Mouse (Mus musculus) hindbrain, embryonic 14.5 days (tissue): ENCODE results near the gene Sept1. TPM values are rescaled to one million over a fixed set of nuclear protein-coding genes. Genes with fewer than 3 reads are reported as not detected.

Experiments used
- ATAC-seq: fragments of 200-750 bp; cut with Nextera tagmentation; 2 replicates; pipeline ENCODE4 v1.8.0; 2017; ENCODE audit warnings: moderate number of reproducible peaks, mild to moderate bottlenecking, moderate TSS enrichment, moderate library complexity; ENCODE audit not compliant: low FRiP score
- DNase-seq: peaks from one replicate; pipeline ENCODE4 v3.0.0-alpha.2; 2015; ENCODE audit warnings: low spot score
- H3K27ac ChIP-seq: fragments of 300-500 bp; sonication (generic); 2 replicates; pipeline ENCODE4 v1.5.1; 2014; ENCODE audit warnings: mild to moderate bottlenecking, moderate library complexity
- H3K27me3 ChIP-seq: fragments of 300-500 bp; sonication (generic); 2 replicates; pipeline ENCODE4 v1.6.1; 2014; ENCODE audit warnings: mild to moderate bottlenecking, low read length, mixed read lengths; ENCODE audit not compliant: control insufficient read depth, insufficient read depth
- H3K36me3 ChIP-seq: fragments of 300-500 bp; sonication (generic); replicated peaks from 2 replicates; pipeline ENCODE4 v1.6.1; 2014; ENCODE audit not compliant: control insufficient read depth, insufficient read depth
- H3K4me1 ChIP-seq: fragments of 300-500 bp; sonication (generic); replicated peaks from 2 replicates; pipeline ENCODE4 v1.6.1; 2014; ENCODE audit warnings: antibody characterized with exemption, low read length, mixed read lengths; ENCODE audit not compliant: control insufficient read depth, insufficient read depth
- H3K4me2 ChIP-seq: fragments of 300-500 bp; sonication (generic); replicated peaks from 2 replicates; pipeline ENCODE4 v1.6.1; 2014; ENCODE audit warnings: mild to moderate bottlenecking, moderate library complexity
- H3K4me3 ChIP-seq: fragments of 300-500 bp; sonication (generic); replicated peaks from 2 replicates; pipeline ENCODE4 v1.5.1; 2014; ENCODE audit warnings: mild to moderate bottlenecking, low read length
- H3K9ac ChIP-seq: fragments of 300-500 bp; sonication (generic); 2 replicates; pipeline ENCODE4 v1.6.1; 2014
- H3K9me3 ChIP-seq: fragments of 300-500 bp; sonication (generic); 2 replicates; pipeline ENCODE4 v1.6.1; 2016; ENCODE audit warnings: low read length; ENCODE audit not compliant: control insufficient read depth
- WGBS: fragments of 180-500 bp; shearing (Covaris S2); extraction: QIAGEN DNeasy Blood & Tissue Kit; methylation state at CpG from one replicate; pipeline ENCODE4 v1.1.7; 2014; 5-methylcytosine and 5-hydroxymethylcytosine counted together
- polyA plus RNA-seq: library from polyadenylated mRNA; unstranded; fragments of >200 nt; fragmentation: Nextera tagmentation; extraction: Ambion mirVana; gene quantifications from 2 replicates; pipeline ENCODE4 v1.2.1, GENCODE M21; 2014

Sept1 gene
- polyA plus RNA-seq, 1 experiment from 2014 or later: 9.2 TPM

- Histone ChIP-seq H3K36me3 (no peaks in the 10 kb centered on the region), H3K27me3 (peaks cover 9% of the 10 kb centered on the region; the same call in 1 of the 2 replicates), H3K4me1 (no peaks in the 10 kb centered on the region), H3K4me2 (no peak overlapping the region), H3K9ac (no peak overlapping the region), H3K4me3 (no peak overlapping the region), H3K27ac (no peak overlapping the region), H3K9me3 (no peaks in the 10 kb centered on the region)
- DNase-seq (no peak), ATAC-seq (no peak)
- 94% methylated on average over 5 of the region's 5 CpGs for WGBS
These were observed 16.6 kb downstream of the Sept1 start for GRCm38 (mm10) chr7:127216307-127216706.

GRCm38 (mm10) chr7:127214981-127215871 lies 17.7 kb downstream of the Sept1 start:
- Histone ChIP-seq H3K4me1 (no peaks in the 10 kb centered on the region), H3K4me2 (peak overlapping the region; percentile 44), H3K36me3 (no peaks in the 10 kb centered on the region), H3K27ac (no peak overlapping the region), H3K27me3 (peaks cover 9% of the 10 kb centered on the region; the same call in 1 of the 2 replicates), H3K9me3 (no peaks in the 10 kb centered on the region), H3K4me3 (peak overlapping the region; percentile 15; the same call in 1 of the 2 replicates), H3K9ac (peak overlapping the region; percentile 17)
- DNase-seq (peak; percentile 80), ATAC-seq (no peak)
- WGBS: 26% methylated on average over 33 of the region's 33 CpGs

- Histone ChIP-seq H3K9ac (peak overlapping the region; percentile 17; the same call in 1 of the 2 replicates), H3K9me3 (no peaks in the 10 kb centered on the region), H3K36me3 (no peaks in the 10 kb centered on the region), H3K4me2 (peak overlapping the region; percentile 44), H3K4me3 (no peak overlapping the region), H3K27ac (no peak overlapping the region), H3K27me3 (peaks cover 9% of the 10 kb centered on the region; the same call in 1 of the 2 replicates), H3K4me1 (peaks cover 4% of the 10 kb centered on the region; the same call in 1 of the 2 replicates)
- DNase-seq (no peak), ATAC-seq (no peak)
- WGBS: 37% methylated on average over 21 of the region's 21 CpGs
These were observed 18.4 kb downstream of the Sept1 start for GRCm38 (mm10) chr7:127214521-127214920.

- Histone ChIP-seq H3K27me3 (peaks cover 9% of the 10 kb centered on the region; the same call in 1 of the 2 replicates), H3K4me3 (no peak overlapping the region), H3K27ac (no peak overlapping the region), H3K4me2 (0 out of 2 replicates have a peak overlapping the region, but pooled peaks have one; percentile 44), H3K9me3 (no peaks in the 10 kb centered on the region), H3K36me3 (no peaks in the 10 kb centered on the region), H3K9ac (no peak overlapping the region), H3K4me1 (peaks cover 7% of the 10 kb centered on the region; the same call in 1 of the 2 replicates)
- DNase-seq: no peak
- WGBS: 56% methylated on average over 12 of the region's 12 CpGs
- ATAC-seq: no peak
These were observed 19.0 kb downstream of the Sept1 start for GRCm38 (mm10) chr7:127213930-127214329.

- DNase-seq: no peak
- 45% methylated on average over 7 of the region's 7 CpGs for whole genome bisulfite sequencing
These were observed 19.4 kb downstream of the Sept1 start for GRCm38 (mm10) chr7:127213485-127213884.

GRCm38 (mm10) chr7:127212432-127213250 lies 20.3 kb downstream of the Sept1 start:
- H3K9me3 ChIP-seq: no peaks in the 10 kb centered on the region
- peaks cover 7% of the 10 kb centered on the region; the same call in 1 of the 2 replicates for H3K4me1 ChIP-seq
- WGBS: 91% methylated on average over 12 of the region's 12 CpGs
- H3K4me2 ChIP-seq: no peak overlapping the region
- DNase-seq (no peak), ATAC-seq (no peak)
- no peak overlapping the region for H3K4me3 ChIP-seq
- no peak overlapping the region for H3K27ac ChIP-seq
- H3K36me3 ChIP-seq: no peaks in the 10 kb centered on the region
- peaks cover 9% of the 10 kb centered on the region; the same call in 1 of the 2 replicates for H3K27me3 ChIP-seq
- H3K9ac ChIP-seq: no peak overlapping the region

More at GRCm38 (mm10) chr7:127213485-127213884, 19.4 kb downstream of the Sept1 start:
- no peak overlapping the region for H3K27ac ChIP-seq
- H3K4me1 ChIP-seq: peaks cover 7% of the 10 kb centered on the region; the same call in 1 of the 2 replicates
- no peak overlapping the region for H3K4me2 ChIP-seq
- H3K9me3 ChIP-seq: no peaks in the 10 kb centered on the region
- no peaks in the 10 kb centered on the region for H3K36me3 ChIP-seq
- no peak overlapping the region for H3K4me3 ChIP-seq
- no peak for ATAC-seq
- H3K27me3 ChIP-seq: peaks cover 9% of the 10 kb centered on the region; the same call in 1 of the 2 replicates
- no peak overlapping the region for H3K9ac ChIP-seq

- H3K4me3 ChIP-seq: no peak overlapping the region
- peaks cover 18% of the 10 kb centered on the region for H3K4me1 ChIP-seq
- ATAC-seq (no peak), DNase-seq (no peak)
- H3K9me3 ChIP-seq: no peaks in the 10 kb centered on the region
- WGBS: 70% methylated on average over 5 of the region's 5 CpGs
- H3K9ac ChIP-seq: no peak overlapping the region
- no peak overlapping the region for H3K4me2 ChIP-seq
- peaks cover 9% of the 10 kb centered on the region; the same call in 1 of the 2 replicates for H3K27me3 ChIP-seq
- no peak overlapping the region for H3K27ac ChIP-seq
- H3K36me3 ChIP-seq: no peaks in the 10 kb centered on the region
These were observed 21.8 kb downstream of the Sept1 start for GRCm38 (mm10) chr7:127211014-127211745.

- no peak overlapping the region for H3K27ac ChIP-seq
- H3K9me3 ChIP-seq: no peaks in the 10 kb centered on the region
- no peak overlapping the region for H3K9ac ChIP-seq
- H3K36me3 ChIP-seq: no peaks in the 10 kb centered on the region
- DNase-seq (no peak), ATAC-seq (no peak)
- H3K4me1 ChIP-seq: peaks cover 22% of the 10 kb centered on the region
- WGBS: 90% methylated on average over 4 of the region's 4 CpGs
- H3K27me3 ChIP-seq: peaks cover 9% of the 10 kb centered on the region; the same call in 1 of the 2 replicates
- H3K4me3 ChIP-seq: no peak overlapping the region
- H3K4me2 ChIP-seq: no peak overlapping the region
These were observed 22.7 kb downstream of the Sept1 start for GRCm38 (mm10) chr7:127210266-127210665.
